In the genomic region with DNA sequence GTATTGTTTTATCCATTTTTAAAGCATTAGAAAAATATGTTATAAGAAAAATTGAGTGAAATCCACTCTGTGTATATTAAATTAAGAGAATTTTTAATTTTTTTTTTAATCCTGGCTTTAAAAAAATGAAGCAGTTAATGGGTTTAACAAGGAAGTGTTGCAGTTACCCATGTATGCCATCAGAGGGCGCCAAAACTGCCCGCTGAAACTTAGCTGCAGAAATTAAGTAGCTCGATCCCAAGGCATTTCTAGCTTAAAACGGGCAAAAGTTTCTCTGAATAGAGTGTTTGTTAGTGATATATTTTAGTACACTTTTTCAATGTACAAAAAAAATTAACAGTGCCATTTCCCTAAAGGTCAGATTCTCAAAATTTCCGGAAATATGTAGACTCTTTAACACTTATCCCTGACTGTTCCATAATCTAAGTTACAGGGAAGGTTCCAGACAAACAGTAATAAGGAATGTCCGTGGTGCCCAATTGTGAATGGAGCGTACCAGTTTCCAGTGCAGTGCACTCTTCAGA, we compare ENCODE assay signal across 8 mouse cellular contexts.
DNase-seq lines count a peak whose midpoint lies in the region; ATAC-seq lines count a peak whose summit lies in the region.

No protein-coding gene starts in this region.

- H3K27ac ChIP-seq in midbrain, embryonic 16.5 days (ENCODE audit: low read length) = no peak overlapping the region

- no peaks in the 10 kb centered on the region for H3K36me3 ChIP-seq in midbrain, embryonic 16.5 days (ENCODE audit: control insufficient read depth, insufficient read depth, low read length)

- WGBS in midbrain, embryonic 16.5 days = 19% methylated on average over 7 of the region's 7 CpGs

- H3K9me3 ChIP-seq in midbrain, embryonic 16.5 days (replicated peaks; ENCODE audit: control insufficient read depth, low read length, poor library complexity, severe bottlenecking) = no peaks in the 10 kb centered on the region

- no peak for ATAC-seq in midbrain, embryonic 16.5 days

- no peak overlapping the region for H3K4me3 ChIP-seq in midbrain, embryonic 16.5 days (ENCODE audit: low read depth, low read length)

- intact Hi-C loops in left cerebral cortex, postnatal 4 days (cut with DNase I) = no loop called here

- no peaks in the 10 kb centered on the region for H3K27me3 ChIP-seq in midbrain, embryonic 16.5 days (ENCODE audit: control insufficient read depth, insufficient read depth, low read depth, low read length)

- H3K4me2 ChIP-seq in midbrain, embryonic 16.5 days (ENCODE audit: low read length) = peak overlapping the region; percentile 6; the same call in 1 of the 2 replicates

- H3K4me1 ChIP-seq in midbrain, embryonic 16.5 days (ENCODE audit: control insufficient read depth, insufficient read depth, low read length) = no peaks in the 10 kb centered on the region

- peak; percentile 39 for DNase-seq in layer of hippocampus, adult 11-12 months (ENCODE audit: low spot score)
- DNase-seq in layer of hippocampus, adult 9-11 months = no peak
- DNase-seq in R1 (ENCODE audit: low read depth, low spot score) = peak; percentile 80
- peak; percentile 35 for DNase-seq in embryo, embryonic 9.5 days (ENCODE audit: extremely low spot score)
- peak; percentile 64 for DNase-seq in heart, postnatal 4 days
- peak; percentile 42 for DNase-seq in left cerebral cortex, postnatal 4 days
- peak; percentile 36 for DNase-seq in thymus, postnatal 14 days

- no peak overlapping the region for H3K9ac ChIP-seq in midbrain, embryonic 16.5 days (ENCODE audit: low read depth, low read length)
